Mouse (Mus musculus) kidney, embryonic 16.5 days (tissue): ENCODE measurements around the gene Sec14l5. TPM values are rescaled to one million over a fixed set of nuclear protein-coding genes. Genes with fewer than 3 reads are reported as not detected.
A peak's percentile ranks its signal among the peaks of the same experiment; 100 is the strongest.

ENCODE experiments used
- ATAC-seq: fragments of 200-750 bp; cut with Nextera tagmentation; 2 replicates; pipeline ENCODE4 v1.8.0; 2017; ENCODE audit warnings: moderate TSS enrichment; ENCODE audit not compliant: low FRiP score, low TSS enrichment
- H3K27ac ChIP-seq: fragments of 300-500 bp; sonication (generic); 2 replicates; pipeline ENCODE4 v1.5.1; 2014; ENCODE audit warnings: low read length
- H3K27me3 ChIP-seq: fragments of 300-500 bp; sonication (generic); 2 replicates; pipeline ENCODE4 v1.6.1; 2014; ENCODE audit warnings: low read length, control low read depth, mixed read lengths; ENCODE audit not compliant: insufficient read depth
- H3K36me3 ChIP-seq: fragments of 300-500 bp; sonication (generic); 2 replicates; pipeline ENCODE4 v1.6.1; 2014; ENCODE audit warnings: low read length, control low read depth, mixed read lengths; ENCODE audit not compliant: insufficient read depth
- H3K4me1 ChIP-seq: fragments of 300-500 bp; sonication (generic); 2 replicates; pipeline ENCODE4 v1.6.1; 2014; ENCODE audit warnings: low read length, control low read depth, mixed read lengths; ENCODE audit not compliant: insufficient read depth
- H3K4me2 ChIP-seq: fragments of 300-500 bp; sonication (generic); replicated peaks from 2 replicates; pipeline ENCODE4 v1.6.1; 2014; ENCODE audit warnings: low read depth, low read length
- H3K4me3 ChIP-seq: fragments of 300-500 bp; sonication (generic); 2 replicates; pipeline ENCODE4 v1.5.1; 2014; ENCODE audit warnings: mild to moderate bottlenecking, low read length
- H3K9ac ChIP-seq: fragments of 300-500 bp; sonication (generic); replicated peaks from 2 replicates; pipeline ENCODE4 v1.6.1; 2014; ENCODE audit warnings: low read length
- H3K9me3 ChIP-seq: fragments of 300-500 bp; sonication (generic); 2 replicates; pipeline ENCODE4 v1.6.1; 2016; ENCODE audit warnings: low read length, control low read depth
- WGBS: fragments of 180-500 bp; shearing (Covaris S2); extraction: QIAGEN DNeasy Blood & Tissue Kit; methylation state at CpG from one replicate; pipeline ENCODE4 v1.1.7; 2014; 5-methylcytosine and 5-hydroxymethylcytosine counted together
- polyA plus RNA-seq: library from polyadenylated mRNA; unstranded; fragments of >200 nt; fragmentation: Nextera tagmentation; extraction: Ambion mirVana; gene quantifications from 2 replicates; pipeline ENCODE4 v1.2.1, GENCODE M21; 2015

Sec14l5 gene
- polyA plus RNA-seq, 1 experiment from 2014 or later: 0.06 TPM

GRCm38 (mm10) chr16:5203668-5204433, 56.9 kb downstream of the Sec14l5 start, which contains the start of gene Nagpa:
Nagpa (minus strand) TSS chr16:5204012.
- peak; percentile 85 for ATAC-seq
- 4% methylated on average over 40 of the region's 40 CpGs for WGBS
- Histone ChIP-seq H3K4me2 (peak within 1 kb of the TSS; percentile 98), H3K9me3 (no peaks in the 10 kb centered on the region), H3K27ac (no peak within 1 kb of the TSS), H3K9ac (peak within 1 kb of the TSS; percentile 81), H3K36me3 (0 out of 2 replicates have a peak, but pooled peaks cover 4% of the 10 kb centered on the region), H3K4me1 (peaks cover 9% of the 10 kb centered on the region; the same call in 1 of the 2 replicates), H3K4me3 (peak within 1 kb of the TSS; percentile 90), H3K27me3 (no peaks in the 10 kb centered on the region)

DNA sequence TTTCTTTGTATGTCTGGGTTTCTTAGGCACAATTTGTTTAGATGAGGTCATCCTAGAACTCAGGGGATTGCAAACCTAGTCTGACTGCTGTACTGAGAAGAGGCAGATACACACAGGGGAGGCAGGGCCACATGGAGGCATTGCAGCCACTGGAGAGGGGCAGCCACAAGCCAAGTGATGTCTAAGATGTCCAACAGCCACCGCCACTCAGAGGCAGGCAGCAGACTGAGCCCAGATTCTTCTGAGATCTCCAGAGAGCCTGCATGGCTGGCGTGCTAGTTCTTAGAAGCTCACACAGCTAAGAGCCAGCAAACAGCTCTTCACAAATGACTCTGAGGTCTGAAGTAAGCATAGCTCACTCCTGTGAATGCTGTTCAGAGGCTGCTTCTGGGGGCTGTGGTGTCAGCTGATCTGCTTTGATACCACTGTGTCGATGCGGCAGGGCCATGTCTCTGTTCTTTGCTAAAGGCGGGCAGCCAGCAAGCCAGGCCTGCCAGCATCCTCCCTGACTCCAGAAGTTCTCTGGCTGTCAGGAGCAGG, 58.6 kb downstream of the Sec14l5 start:
- H3K9me3 ChIP-seq: no peaks in the 10 kb centered on the region
- WGBS: 94% methylated on average over 5 of the region's 5 CpGs

DNA sequence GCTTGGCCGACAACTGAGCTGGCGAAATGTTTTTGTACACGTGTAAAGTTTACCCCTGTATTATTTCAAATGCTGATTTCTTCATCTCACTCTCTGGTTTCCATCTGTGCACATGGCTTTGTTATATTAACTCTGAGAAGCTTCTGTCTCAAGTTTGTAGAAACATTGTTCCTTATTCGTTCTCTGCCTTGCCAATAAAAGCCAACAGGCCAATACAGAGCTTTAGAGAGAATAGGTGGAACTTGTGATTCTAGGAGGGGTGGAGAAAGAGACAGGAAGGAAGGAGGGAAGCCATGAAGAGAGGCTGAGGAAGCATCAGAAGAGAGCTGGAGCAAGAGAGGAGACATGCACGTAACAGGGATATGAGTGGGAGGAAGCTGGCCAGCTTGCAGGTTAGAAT, 59.1 kb downstream of the Sec14l5 start:
- no peaks in the 10 kb centered on the region for H3K9me3 ChIP-seq
- ATAC-seq: no peak
- H3K4me3 ChIP-seq: no peak overlapping the region
- H3K36me3 ChIP-seq: no peaks in the 10 kb centered on the region
- H3K4me1 ChIP-seq: peaks cover 9% of the 10 kb centered on the region; the same call in 1 of the 2 replicates
- no peaks in the 10 kb centered on the region for H3K27me3 ChIP-seq
- no peak overlapping the region for H3K4me2 ChIP-seq
- no peak overlapping the region for H3K9ac ChIP-seq
- 64% methylated on average over 5 of the region's 5 CpGs for WGBS
- H3K27ac ChIP-seq: no peak overlapping the region

More for the DNA sequence above, 58.6 kb downstream of the Sec14l5 start:
- Histone ChIP-seq H3K9ac (no peak overlapping the region), H3K4me2 (no peak overlapping the region), H3K27me3 (no peaks in the 10 kb centered on the region), H3K4me1 (peaks cover 9% of the 10 kb centered on the region; the same call in 1 of the 2 replicates), H3K36me3 (no peaks in the 10 kb centered on the region), H3K4me3 (no peak overlapping the region), H3K27ac (no peak overlapping the region)
- no peak for ATAC-seq

DNA sequence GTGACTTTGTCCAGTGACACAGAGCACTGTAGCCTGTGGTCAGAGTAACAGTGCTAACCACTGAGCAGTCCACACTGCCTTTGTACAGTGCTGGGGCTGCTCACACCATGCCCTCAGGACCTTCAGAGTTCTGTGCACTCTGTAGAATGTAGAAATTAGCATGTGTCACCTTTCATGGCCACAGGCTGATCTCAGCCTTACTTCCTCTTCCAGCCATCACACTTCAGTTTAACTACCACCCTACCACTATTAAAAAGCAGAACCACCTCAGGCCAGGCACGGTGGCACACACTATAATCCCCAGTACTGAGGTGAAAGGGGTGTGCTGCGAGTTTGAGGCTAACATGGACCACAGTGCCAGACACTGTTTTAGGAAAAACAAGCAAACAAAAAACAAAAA, 63.5 kb downstream of the Sec14l5 start:
- no peaks in the 10 kb centered on the region for H3K27me3 ChIP-seq
- H3K4me1 ChIP-seq: no peaks in the 10 kb centered on the region
- no peak for ATAC-seq
- H3K27ac ChIP-seq: no peak overlapping the region
- H3K9ac ChIP-seq: no peak overlapping the region
- H3K4me2 ChIP-seq: no peak overlapping the region
- no peaks in the 10 kb centered on the region for H3K9me3 ChIP-seq
- H3K36me3 ChIP-seq: no peaks in the 10 kb centered on the region
- no peak overlapping the region for H3K4me3 ChIP-seq
- 78% methylated on average over 2 of the region's 2 CpGs for WGBS

GRCm38 (mm10) chr16:5212150-5212549, 65.2 kb downstream of the Sec14l5 start:
- H3K36me3 ChIP-seq: no peaks in the 10 kb centered on the region
- H3K4me2 ChIP-seq: no peak overlapping the region
- no peak overlapping the region for H3K9ac ChIP-seq
- H3K4me1 ChIP-seq: no peaks in the 10 kb centered on the region
- no peak overlapping the region for H3K4me3 ChIP-seq
- H3K27ac ChIP-seq: no peak overlapping the region
- H3K27me3 ChIP-seq: no peaks in the 10 kb centered on the region
- ATAC-seq: no peak
- whole genome bisulfite sequencing: 83% methylated on average over 3 of the region's 3 CpGs
- H3K9me3 ChIP-seq: no peaks in the 10 kb centered on the region

- Histone ChIP-seq H3K9me3 (no peaks in the 10 kb centered on the region), H3K4me1 (no peaks in the 10 kb centered on the region), H3K27me3 (no peaks in the 10 kb centered on the region), H3K4me3 (no peak overlapping the region), H3K27ac (no peak overlapping the region), H3K4me2 (no peak overlapping the region), H3K9ac (no peak overlapping the region), H3K36me3 (no peaks in the 10 kb centered on the region)
- WGBS: 90% methylated on average over 2 of the region's 2 CpGs
- ATAC-seq: no peak
Observed at GRCm38 (mm10) chr16:5214126-5214525, 67.2 kb downstream of the Sec14l5 start.

DNA sequence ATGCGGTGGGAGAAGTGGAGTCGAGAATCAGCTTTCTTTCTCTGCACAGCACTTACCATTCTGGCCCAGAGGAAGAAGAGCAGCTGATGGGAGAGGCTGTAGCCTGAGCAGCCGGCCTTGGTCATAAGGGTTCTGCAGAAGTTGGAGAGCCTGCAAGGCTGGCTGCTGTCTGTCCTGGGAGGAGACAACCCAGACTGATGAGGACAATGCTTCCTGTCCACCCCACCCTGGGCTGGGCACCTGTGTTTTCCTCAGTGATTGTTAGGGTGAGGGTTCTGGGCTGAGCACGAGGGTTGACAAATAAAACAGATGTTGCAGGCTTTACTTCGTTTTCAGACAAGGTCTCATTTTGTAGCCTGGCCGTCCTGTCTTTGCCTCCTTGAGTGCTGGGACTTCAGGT, 69.8 kb downstream of the Sec14l5 start:
- Histone ChIP-seq H3K9ac (no peak overlapping the region), H3K4me2 (no peak overlapping the region), H3K4me3 (no peak overlapping the region), H3K27ac (no peak overlapping the region), H3K27me3 (no peaks in the 10 kb centered on the region), H3K9me3 (no peaks in the 10 kb centered on the region), H3K36me3 (no peaks in the 10 kb centered on the region), H3K4me1 (no peaks in the 10 kb centered on the region)
- ATAC-seq: no peak
- 55% methylated on average over 6 of the region's 6 CpGs for WGBS

DNA sequence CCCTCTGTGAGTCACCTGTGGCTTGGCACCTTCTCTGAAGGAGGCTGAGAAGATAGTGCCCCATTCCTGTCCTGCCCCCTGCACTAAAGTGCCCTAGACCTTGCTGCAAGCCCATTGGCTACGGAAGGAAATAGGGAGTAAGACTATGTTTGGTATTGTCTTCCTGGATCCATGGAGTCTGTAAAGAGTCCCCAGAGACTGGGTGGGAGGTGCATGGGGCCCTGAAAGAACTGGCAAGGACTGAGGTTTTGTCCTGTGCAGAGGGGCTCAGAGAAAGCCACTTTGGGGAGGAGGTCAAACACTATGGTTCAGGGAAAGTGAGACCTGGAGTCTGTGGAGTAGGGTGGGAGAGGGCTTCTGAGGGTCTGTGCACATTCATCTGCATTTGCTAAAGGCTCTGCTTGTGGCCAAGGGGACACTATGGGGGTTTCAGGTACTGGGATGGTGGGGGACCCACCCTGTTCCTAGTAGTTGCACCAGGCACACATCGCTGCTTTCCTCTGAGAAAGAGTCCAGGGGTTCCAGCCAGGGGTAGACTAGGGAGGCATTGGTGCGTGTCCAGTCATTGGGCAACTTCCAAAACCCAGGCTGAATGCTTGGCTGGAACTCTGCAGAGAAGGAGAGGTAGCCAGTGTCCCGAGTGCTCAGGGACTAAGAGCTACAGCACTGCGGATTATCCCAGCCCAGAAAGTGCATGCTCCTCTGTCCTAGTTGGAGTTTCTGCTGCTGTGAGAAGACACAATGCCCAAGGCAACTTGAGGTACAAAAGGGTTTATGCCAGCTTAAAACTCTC, 70.6 kb downstream of the Sec14l5 start:
- H3K36me3 ChIP-seq: no peaks in the 10 kb centered on the region
- peak; percentile 39; the same call in 1 of the 2 replicates for ATAC-seq
- no peaks in the 10 kb centered on the region for H3K27me3 ChIP-seq
- H3K4me2 ChIP-seq: no peak overlapping the region
- WGBS: 62% methylated on average over 5 of the region's 5 CpGs
- no peaks in the 10 kb centered on the region for H3K9me3 ChIP-seq
- H3K9ac ChIP-seq: no peak overlapping the region
- H3K27ac ChIP-seq: no peak overlapping the region
- no peak overlapping the region for H3K4me3 ChIP-seq
- H3K4me1 ChIP-seq: no peaks in the 10 kb centered on the region

DNA sequence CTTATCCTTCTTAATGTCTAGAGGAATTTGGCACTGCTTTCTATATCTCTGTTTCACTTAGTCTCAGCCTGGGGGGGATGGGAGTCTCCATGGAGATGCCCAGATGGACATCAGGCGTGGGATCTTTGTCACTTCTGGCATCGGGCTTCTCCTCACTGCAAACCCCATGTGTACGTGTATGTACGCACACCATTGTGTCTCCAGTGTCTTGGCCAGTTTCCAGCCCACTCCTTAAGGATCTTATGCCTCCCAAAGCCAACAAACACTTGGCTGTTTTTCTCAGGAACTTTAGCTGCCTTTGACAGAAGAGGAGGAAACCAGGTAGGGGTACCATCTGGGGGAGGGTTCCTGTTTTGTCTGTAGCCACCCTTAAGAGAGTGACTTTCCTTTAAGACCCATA, 74.5 kb downstream of the Sec14l5 start:
- Histone ChIP-seq H3K9me3 (no peaks in the 10 kb centered on the region), H3K4me3 (no peak overlapping the region), H3K36me3 (no peaks in the 10 kb centered on the region), H3K4me2 (no peak overlapping the region), H3K27ac (no peak overlapping the region), H3K9ac (no peak overlapping the region), H3K4me1 (no peaks in the 10 kb centered on the region), H3K27me3 (no peaks in the 10 kb centered on the region)
- 55% methylated on average over 4 of the region's 4 CpGs for WGBS
- ATAC-seq: no peak
